Mouse (Mus musculus) ovary, postnatal 10 days (tissue): ENCODE results near the gene H2al1h.
"Not testable (repeated sequence)": the region's sequence is repeated elsewhere in the genome, so short reads cannot be mapped to it uniquely, and the experiment has no call there.

Experiments
- DNase-seq: peaks from one replicate; pipeline ENCODE4 v3.0.0; 2022; ENCODE audit warnings: low spot score

H2al1h gene

DNA sequence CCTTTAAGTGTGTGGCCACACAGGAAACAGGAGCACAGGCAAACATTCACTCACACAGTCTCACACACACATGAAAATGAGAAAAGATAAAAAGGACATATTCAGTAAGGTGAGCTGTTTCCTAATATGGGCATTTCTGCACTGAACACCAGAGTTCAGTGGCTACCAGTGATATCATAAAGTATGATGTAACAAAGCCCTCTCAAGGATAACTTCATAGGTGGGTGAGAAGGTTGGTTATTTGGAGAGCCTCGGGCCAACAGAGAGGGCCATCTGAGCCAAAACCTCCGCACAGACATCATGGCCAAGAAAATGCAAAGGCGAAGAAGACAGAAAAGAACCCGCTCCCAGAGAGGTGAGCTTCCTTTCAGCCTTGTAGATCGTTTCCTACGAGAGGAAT is at the start of gene H2al1h:
H2al1h (plus strand) TSS at position 301 of the 400 bp plus-strand sequence.
- not testable (repeated sequence) for DNase-seq

GRCm38 (mm10) chrX:11273190-11273589 is 48.1 kb upstream of the H2al1h start:
- DNase-seq: no peak

- no peak for DNase-seq
Measured at GRCm38 (mm10) chrX:11277083-11277482, 44.2 kb upstream of the H2al1h start.

DNA sequence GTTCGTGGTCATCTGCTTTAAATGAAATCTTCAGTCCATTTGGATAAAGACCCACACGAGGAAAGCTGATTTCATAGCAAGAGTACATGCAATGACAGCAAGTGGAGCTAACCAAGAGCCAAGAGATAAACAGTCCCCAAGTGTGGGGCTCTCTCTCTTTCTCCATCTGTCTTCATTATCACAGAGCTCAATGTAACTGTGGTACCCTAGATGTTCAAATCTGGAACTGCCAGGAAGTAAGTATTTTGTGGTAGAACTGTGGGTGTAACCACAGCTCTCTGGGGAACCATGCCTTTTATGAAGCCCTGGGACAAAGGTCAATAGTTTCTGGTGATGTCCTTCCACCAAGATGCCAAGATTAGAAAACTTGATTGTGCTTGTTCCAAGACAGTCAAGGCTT is 40.6 kb upstream of the H2al1h start:
- no peak for DNase-seq

DNA sequence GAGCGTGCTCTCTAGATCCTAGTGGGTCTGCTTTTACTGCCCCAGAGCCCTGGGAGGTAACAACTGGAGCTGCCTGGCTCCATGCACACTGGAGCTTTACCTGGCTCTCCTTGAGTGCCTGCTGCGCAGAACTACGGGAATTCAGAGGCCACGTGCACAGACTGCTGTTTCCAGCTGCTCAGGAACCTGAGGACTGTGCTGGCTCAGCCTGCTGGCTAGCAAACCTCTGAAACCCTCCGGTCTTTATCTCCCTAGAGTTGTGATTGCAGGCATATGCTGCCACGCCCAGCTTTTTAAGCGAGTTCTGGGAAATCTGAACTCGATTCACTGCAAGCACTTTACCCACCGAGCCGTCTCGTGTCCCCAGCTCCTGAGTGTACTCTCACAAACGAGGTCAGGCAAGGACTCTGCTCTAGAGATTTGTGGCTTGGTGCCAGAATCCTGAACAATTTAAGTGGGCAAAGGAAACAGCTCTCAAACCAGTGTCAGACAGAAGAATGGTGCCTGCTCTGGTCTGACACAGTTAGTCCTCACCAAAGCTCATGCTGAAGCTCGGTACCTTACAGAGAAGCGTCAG is 32.9 kb upstream of the H2al1h start:
- no peak for DNase-seq

DNA sequence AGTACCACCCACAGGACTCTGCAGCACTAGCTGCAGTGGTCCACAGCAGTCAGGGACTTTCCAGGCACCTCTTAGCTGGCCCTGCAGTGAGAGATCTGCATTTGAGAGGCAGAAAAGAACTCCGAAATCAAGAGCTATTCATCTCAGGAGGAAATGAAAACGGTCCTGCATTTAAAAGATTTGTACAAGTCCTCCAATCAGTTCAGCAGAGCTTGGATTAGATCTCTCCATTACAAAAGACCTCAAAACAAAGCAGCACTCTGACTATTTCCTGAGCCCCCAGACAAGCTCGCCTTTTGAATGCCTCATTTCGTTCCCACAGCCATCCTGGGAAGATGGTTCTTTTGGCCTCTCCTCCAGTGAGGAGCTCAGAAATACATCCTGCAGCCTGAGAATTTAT is 32.0 kb upstream of the H2al1h start:
- DNase-seq: no peak

DNA sequence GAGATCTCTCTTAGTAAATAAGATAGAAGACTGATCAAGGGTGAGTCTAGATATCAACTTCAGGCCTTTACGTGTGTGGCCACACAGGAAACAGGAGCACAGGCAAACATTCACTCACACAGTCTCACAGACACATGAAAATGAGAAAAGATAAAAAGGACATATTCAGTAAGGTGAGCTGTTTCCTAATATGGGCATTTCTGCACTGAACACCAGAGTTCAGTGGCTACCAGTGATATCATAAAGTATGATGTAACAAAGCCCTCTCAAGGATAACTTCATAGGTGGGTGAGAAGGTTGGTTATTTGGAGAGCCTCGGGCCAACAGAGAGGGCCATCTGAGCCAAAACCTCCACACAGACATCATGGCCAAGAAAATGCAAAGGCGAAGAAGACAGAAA is 22.3 kb upstream of the H2al1h start, which contains the start of gene H2al1a:
H2al1a (plus strand) TSS at position 301 of the 400 bp plus-strand sequence.
- not testable (repeated sequence) for DNase-seq

DNA sequence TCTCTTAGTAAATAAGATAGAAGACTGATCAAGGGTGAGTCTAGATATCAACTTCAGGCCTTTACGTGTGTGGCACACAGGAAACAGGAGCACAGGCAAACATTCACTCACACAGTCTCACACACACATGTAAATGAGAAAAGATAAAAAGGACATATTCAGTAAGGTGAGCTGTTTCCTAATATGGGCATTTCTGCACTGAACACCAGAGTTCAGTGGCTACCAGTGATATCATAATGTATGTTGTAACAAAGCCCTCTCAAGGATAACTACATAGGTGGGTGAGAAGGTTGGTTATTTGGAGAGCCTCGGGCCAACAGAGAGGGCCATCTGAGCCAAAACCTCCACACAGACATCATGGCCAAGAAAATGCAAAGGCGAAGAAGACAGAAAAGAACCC is 19.2 kb upstream of the H2al1h start, which contains the start of gene H2al1b:
H2al1b (plus strand) TSS at position 301 of the 400 bp plus-strand sequence.
- not testable (repeated sequence) for DNase-seq

DNA sequence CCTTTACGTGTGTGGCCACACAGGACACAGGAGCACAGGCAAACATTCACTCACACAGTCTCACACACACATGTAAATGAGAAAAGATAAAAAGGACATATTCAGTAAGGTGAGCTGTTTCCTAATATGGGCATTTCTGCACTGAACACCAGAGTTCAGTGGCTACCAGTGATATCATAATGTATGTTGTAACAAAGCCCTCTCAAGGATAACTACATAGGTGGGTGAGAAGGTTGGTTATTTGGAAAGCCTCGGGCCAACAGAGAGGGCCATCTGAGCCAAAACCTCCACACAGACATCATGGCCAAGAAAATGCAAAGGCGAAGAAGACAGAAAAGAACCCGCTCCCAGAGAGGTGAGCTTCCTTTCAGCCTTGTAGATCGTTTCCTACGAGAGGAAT is 15.9 kb upstream of the H2al1h start, which contains the start of gene H2al1c:
H2al1c (plus strand) TSS at position 301 of the 400 bp plus-strand sequence.
- not testable (repeated sequence) for DNase-seq

GRCm38 (mm10) chrX:11308524-11308923 is 12.8 kb upstream of the H2al1h start, which contains the start of gene H2al1d:
TSS of gene H2al1d (plus strand) at chrX:11308824.
- DNase-seq: not testable (repeated sequence)

DNA sequence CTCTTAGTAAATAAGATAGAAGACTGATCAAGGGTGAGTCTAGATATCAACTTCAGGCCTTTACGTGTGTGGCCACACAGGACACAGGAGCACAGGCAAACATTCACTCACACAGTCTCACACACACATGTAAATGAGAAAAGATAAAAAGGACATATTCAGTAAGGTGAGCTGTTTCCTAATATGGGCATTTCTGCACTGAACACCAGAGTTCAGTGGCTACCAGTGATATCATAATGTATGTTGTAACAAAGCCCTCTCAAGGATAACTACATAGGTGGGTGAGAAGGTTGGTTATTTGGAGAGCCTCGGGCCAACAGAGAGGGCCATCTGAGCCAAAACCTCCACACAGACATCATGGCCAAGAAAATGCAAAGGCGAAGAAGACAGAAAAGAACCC is 9.7 kb upstream of the H2al1h start, which contains the start of gene H2al1e:
H2al1e (plus strand) TSS at position 301 of the 400 bp plus-strand sequence.
- DNase-seq: not testable (repeated sequence)

DNA sequence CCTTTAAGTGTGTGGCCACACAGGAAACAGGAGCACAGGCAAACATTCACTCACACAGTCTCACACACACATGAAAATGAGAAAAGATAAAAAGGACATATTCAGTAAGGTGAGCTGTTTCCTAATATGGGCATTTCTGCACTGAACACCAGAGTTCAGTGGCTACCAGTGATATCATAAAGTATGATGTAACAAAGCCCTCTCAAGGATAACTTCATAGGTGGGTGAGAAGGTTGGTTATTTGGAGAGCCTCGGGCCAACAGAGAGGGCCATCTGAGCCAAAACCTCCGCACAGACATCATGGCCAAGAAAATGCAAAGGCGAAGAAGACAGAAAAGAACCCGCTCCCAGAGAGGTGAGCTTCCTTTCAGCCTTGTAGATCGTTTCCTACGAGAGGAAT is 6.4 kb upstream of the H2al1h start, which contains the start of gene H2al1f:
H2al1f (plus strand) TSS at position 301 of the 400 bp plus-strand sequence.
- DNase-seq: not testable (repeated sequence)

- not testable (repeated sequence) for DNase-seq
Measured at GRCm38 (mm10) chrX:11317956-11318355, 3.3 kb upstream of the H2al1h start, which contains the start of gene H2al1g. TSS of gene H2al1g (plus strand) at chrX:11318256.

DNA sequence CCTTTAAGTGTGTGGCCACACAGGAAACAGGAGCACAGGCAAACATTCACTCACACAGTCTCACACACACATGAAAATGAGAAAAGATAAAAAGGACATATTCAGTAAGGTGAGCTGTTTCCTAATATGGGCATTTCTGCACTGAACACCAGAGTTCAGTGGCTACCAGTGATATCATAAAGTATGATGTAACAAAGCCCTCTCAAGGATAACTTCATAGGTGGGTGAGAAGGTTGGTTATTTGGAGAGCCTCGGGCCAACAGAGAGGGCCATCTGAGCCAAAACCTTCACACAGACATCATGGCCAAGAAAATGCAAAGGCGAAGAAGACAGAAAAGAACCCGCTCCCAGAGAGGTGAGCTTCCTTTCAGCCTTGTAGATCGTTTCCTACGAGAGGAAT is 3.1 kb downstream of the H2al1h start, which contains the start of gene H2al1i:
H2al1i (plus strand) TSS at position 301 of the 400 bp plus-strand sequence.
- DNase-seq: not testable (repeated sequence)

DNA sequence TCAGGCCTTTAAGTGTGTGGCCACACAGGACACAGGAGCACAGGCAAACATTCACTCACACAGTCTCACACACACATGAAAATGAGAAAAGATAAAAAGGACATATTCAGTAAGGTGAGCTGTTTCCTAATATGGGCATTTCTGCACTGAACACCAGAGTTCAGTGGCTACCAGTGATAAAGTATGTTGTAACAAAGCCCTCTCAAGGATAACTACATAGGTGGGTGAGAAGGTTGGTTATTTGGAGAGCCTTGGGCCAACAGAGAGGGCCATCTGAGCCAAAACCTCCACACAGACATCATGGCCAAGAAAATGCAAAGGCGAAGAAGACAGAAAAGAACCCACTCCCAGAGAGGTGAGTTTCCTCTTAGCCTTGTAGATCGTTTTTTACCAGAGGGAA is 6.2 kb downstream of the H2al1h start, which contains the start of gene H2al1j:
H2al1j (plus strand) TSS at position 301 of the 400 bp plus-strand sequence.
- DNase-seq: not testable (repeated sequence)

DNA sequence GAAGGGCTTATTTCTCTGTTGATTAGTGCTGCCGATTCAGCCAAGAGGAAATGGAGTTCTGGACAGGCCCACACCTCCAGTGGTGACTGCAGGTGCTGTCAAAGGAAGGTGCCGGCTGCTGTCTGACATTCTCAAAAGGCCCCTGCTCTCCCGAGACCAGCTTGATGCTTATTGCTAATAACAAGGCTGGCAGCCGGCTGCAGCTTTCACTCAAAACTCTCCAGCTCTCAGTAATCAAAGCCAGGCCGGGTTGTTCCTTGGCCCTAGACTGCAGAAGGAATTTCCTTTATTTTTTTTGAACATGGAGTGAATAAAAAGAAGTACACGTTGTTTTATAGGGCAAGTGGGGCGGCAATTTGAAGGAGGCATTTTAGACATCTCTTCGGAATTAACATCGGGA is 24.5 kb downstream of the H2al1h start:
- DNase-seq: no peak

DNA sequence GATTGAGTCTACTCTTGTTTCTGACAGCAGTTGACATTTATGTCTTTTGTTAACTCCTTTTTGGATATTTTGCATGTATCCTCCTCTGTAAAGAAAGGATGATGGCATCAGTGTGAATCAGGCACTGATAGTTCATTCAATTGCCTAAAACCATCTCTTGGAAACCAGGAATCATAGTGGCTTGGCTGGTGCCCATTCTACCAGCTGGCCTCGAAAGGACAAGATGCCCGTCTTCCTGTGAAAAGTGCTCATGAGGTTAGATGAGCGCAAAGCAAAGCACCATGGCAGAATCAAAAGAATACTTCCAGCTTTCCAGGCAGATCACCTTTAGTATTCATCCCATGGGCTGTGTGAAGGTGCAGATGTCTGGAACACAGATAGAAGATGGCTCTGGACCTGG is 25.5 kb downstream of the H2al1h start:
- DNase-seq: no peak

DNA sequence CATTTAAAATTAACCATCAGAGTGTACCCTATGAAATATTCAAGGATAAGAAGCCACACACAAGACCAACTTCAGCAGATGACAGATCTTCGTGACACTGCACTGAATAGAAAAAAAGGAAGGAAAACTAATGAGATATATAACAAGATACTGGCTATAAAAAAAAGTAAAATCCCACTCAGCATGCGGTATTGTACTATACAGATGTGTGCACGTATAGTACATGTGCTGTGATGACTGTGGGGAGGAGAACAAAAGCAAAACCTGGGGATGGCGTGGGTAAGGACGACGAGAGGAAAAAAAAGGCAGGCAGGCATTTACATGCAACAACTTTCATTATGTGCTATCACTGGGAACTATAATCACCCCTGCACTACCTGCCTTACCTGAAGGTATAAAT is 39.5 kb downstream of the H2al1h start:
- DNase-seq: no peak

DNA sequence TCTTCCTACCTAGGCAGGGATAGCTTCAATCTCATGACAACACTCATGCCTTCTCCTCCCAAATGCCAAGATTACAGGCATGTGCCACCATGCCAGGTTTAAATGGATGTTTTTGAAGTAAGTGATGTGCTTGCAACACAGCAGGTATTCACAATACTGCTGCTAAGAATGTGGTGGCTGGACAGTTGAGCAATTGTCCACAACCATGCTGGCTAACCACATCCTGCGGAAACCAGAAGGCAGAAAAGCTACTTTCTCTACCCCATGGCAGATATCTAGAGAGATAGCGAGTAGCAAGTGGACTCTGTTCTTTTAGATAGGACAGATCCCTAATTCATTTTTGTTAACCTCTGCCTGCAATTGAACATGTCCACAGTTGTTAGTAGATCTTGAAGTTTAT is 40.0 kb downstream of the H2al1h start:
- DNase-seq: no peak

DNA sequence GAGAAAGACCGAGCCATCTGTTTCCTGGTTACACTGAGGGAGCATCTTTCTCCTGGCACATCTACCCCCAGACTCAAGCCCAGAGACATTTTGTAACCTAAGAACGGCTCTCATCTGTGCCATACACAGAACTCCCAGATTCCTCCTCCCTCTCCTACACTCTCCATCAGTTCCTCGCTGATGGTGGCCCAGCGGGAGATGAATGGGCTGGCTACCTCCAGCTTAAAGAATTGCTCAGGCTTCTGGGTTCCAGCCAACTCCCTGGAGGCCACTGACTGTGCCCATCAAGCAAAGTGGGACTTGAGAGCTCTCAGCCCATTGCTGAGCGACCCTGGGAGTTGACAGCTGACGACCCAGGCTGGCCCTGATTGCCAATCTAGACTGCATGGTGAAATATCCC is 42.6 kb downstream of the H2al1h start:
- DNase-seq: no peak

GRCm38 (mm10) chrX:11365151-11365550 is 43.9 kb downstream of the H2al1h start:
- no peak for DNase-seq
